20 mouse cellular contexts compared by ENCODE assay signal in genomic region chr4:95143668-95144067, GRCm38 (mm10).
DNase-seq lines count a peak whose midpoint lies in the region; ATAC-seq and TF ChIP-seq lines count a peak whose summit lies in the region.
"Had no signal": no experiment of that assay in that cellular context is flagged by ENCODE, and none has a peak within 500 bp of the region (broad histone marks: within the 10 kb centered on the region; RNA-seq: fewer than 3 reads in every experiment).

No protein-coding gene starts in this region.

- no peak overlapping the region for H3K4me2 ChIP-seq in forebrain, embryonic 11.5 days (ENCODE audit: low read depth, low read length, severe bottlenecking)
- H3K4me2 ChIP-seq in forebrain, postnatal 0 days (ENCODE audit: low read depth) = no peak overlapping the region
- H3K4me2 ChIP-seq in lung, postnatal 0 days (replicated peaks; ENCODE audit: low read depth, low read length) = no peak overlapping the region
- H3K4me2 ChIP-seq in heart, embryonic 11.5 days = no peak overlapping the region
- H3K4me2 ChIP-seq: embryonic facial prominence, embryonic 15.5 days; forebrain, embryonic 12.5 days; heart, embryonic 12.5 days; kidney, embryonic 15.5 days; midbrain, embryonic 15.5 days had no signal

- H3K36me3 ChIP-seq in forebrain, embryonic 11.5 days (ENCODE audit: control insufficient read depth, insufficient read depth, low read length) = no peaks in the 10 kb centered on the region
- H3K36me3 ChIP-seq in forebrain, postnatal 0 days (ENCODE audit: insufficient read depth) = no peaks in the 10 kb centered on the region
- H3K36me3 ChIP-seq in lung, postnatal 0 days (ENCODE audit: insufficient read depth, low read length) = no peaks in the 10 kb centered on the region
- H3K36me3 ChIP-seq in heart, embryonic 11.5 days (ENCODE audit: control insufficient read depth, insufficient read depth, low read length) = no peaks in the 10 kb centered on the region
- H3K36me3 ChIP-seq: embryonic facial prominence, embryonic 15.5 days; forebrain, embryonic 12.5 days; heart, embryonic 12.5 days; kidney, embryonic 15.5 days; midbrain, embryonic 15.5 days had no signal

- H3K27me3 ChIP-seq in forebrain, embryonic 11.5 days (ENCODE audit: control insufficient read depth, insufficient read depth, low read length) = no peaks in the 10 kb centered on the region
- no peaks in the 10 kb centered on the region for H3K27me3 ChIP-seq in forebrain, postnatal 0 days (ENCODE audit: insufficient read depth, low read length)
- no peaks in the 10 kb centered on the region for H3K27me3 ChIP-seq in lung, postnatal 0 days (replicated peaks; ENCODE audit: insufficient read depth, low read length)
- H3K27me3 ChIP-seq in heart, embryonic 11.5 days (ENCODE audit: control insufficient read depth, insufficient read depth, low read length) = no peaks in the 10 kb centered on the region
- H3K27me3 ChIP-seq: embryonic facial prominence, embryonic 15.5 days; heart, embryonic 12.5 days; kidney, embryonic 15.5 days; midbrain, embryonic 15.5 days had no signal

- H3K4me3 ChIP-seq in forebrain, embryonic 11.5 days (ENCODE audit: low read depth, low read length) = no peak overlapping the region
- no peak overlapping the region for H3K4me3 ChIP-seq in forebrain, postnatal 0 days (ENCODE audit: low read depth, low read length)
- no peak overlapping the region for H3K4me3 ChIP-seq in lung, postnatal 0 days (ENCODE audit: low read depth, low read length)
- H3K4me3 ChIP-seq in heart, embryonic 11.5 days (ENCODE audit: low read depth, low read length) = no peak overlapping the region
- H3K4me3 ChIP-seq: embryonic facial prominence, embryonic 15.5 days; forebrain, embryonic 12.5 days; heart, embryonic 12.5 days; kidney, embryonic 15.5 days; midbrain, embryonic 15.5 days had no signal

- WGBS in forebrain, embryonic 11.5 days = 94% methylated on average over 5 of the region's 5 CpGs
- 96% methylated on average over 5 of the region's 5 CpGs for WGBS in forebrain, postnatal 0 days
- 58% methylated on average over 5 of the region's 5 CpGs for WGBS in lung, postnatal 0 days
- 79% methylated on average over 5 of the region's 5 CpGs for WGBS in heart, embryonic 11.5 days (ENCODE audit: insufficient replicate concordance)

- ATAC-seq in forebrain, embryonic 11.5 days (replicated peaks; ENCODE audit: low FRiP score) = no peak
- no peak for ATAC-seq in forebrain, postnatal 0 days
- ATAC-seq in lung, postnatal 0 days = peak; percentile 95
- ATAC-seq in heart, embryonic 11.5 days (replicated peaks; ENCODE audit: insufficient number of reproducible peaks, low FRiP score, low TSS enrichment) = no peak
- ATAC-seq: hindbrain, embryonic 16.5 days; midbrain, embryonic 15.5 days had no signal

- no peak overlapping the region for H3K27ac ChIP-seq in forebrain, embryonic 11.5 days (ENCODE audit: low read depth, low read length)
- no peak overlapping the region for H3K27ac ChIP-seq in forebrain, postnatal 0 days (ENCODE audit: low read depth, low read length)
- H3K27ac ChIP-seq in lung, postnatal 0 days (ENCODE audit: low read length) = 0 out of 2 replicates have a peak overlapping the region, but pooled peaks have one; percentile 57
- H3K27ac ChIP-seq in heart, embryonic 11.5 days (ENCODE audit: low read depth, low read length) = no peak overlapping the region
- H3K27ac ChIP-seq: embryonic facial prominence, embryonic 15.5 days; forebrain, embryonic 12.5 days; kidney, embryonic 15.5 days; midbrain, embryonic 15.5 days had no signal

- TF ChIP-seq CTCF in forebrain, postnatal 0 days (IDR thresholded peaks at IDR 0.05; ENCODE audit: low read depth) = no peak
- no peak for TF ChIP-seq CTCF in lung, postnatal 0 days (IDR thresholded peaks at IDR 0.05)

- H3K9ac ChIP-seq in forebrain, embryonic 11.5 days (ENCODE audit: low read length) = no peak overlapping the region
- H3K9ac ChIP-seq in forebrain, postnatal 0 days = no peak overlapping the region
- H3K9ac ChIP-seq in lung, postnatal 0 days (replicated peaks; ENCODE audit: low read depth) = no peak overlapping the region
- H3K9ac ChIP-seq in heart, embryonic 11.5 days (ENCODE audit: low read depth, low read length) = no peak overlapping the region
- H3K9ac ChIP-seq: embryonic facial prominence, embryonic 15.5 days; forebrain, embryonic 12.5 days; heart, embryonic 12.5 days; kidney, embryonic 15.5 days; midbrain, embryonic 15.5 days had no signal

- peak; percentile 85 for TF ChIP-seq EP300 in lung, postnatal 0 days (IDR thresholded peaks at IDR 0.05)

- H3K9me3 ChIP-seq in forebrain, embryonic 11.5 days (ENCODE audit: control insufficient read depth, low read length) = no peaks in the 10 kb centered on the region
- no peaks in the 10 kb centered on the region for H3K9me3 ChIP-seq in forebrain, postnatal 0 days (ENCODE audit: low read length)
- H3K9me3 ChIP-seq in lung, postnatal 0 days (ENCODE audit: low read length) = no peaks in the 10 kb centered on the region
- H3K9me3 ChIP-seq in heart, embryonic 11.5 days (replicated peaks; ENCODE audit: control insufficient read depth, low read length) = no peaks in the 10 kb centered on the region
- H3K9me3 ChIP-seq: embryonic facial prominence, embryonic 15.5 days; forebrain, embryonic 12.5 days; heart, embryonic 12.5 days; kidney, embryonic 15.5 days; midbrain, embryonic 15.5 days had no signal

- no peaks in the 10 kb centered on the region for H3K4me1 ChIP-seq in forebrain, embryonic 11.5 days (replicated peaks; ENCODE audit: control insufficient read depth, insufficient read depth, low read length)
- H3K4me1 ChIP-seq in forebrain, postnatal 0 days (ENCODE audit: insufficient read depth) = no peaks in the 10 kb centered on the region
- 0 out of 2 replicates have a peak, but pooled peaks cover 3% of the 10 kb centered on the region for H3K4me1 ChIP-seq in lung, postnatal 0 days (ENCODE audit: insufficient read depth, low read depth, low read length)
- no peaks in the 10 kb centered on the region for H3K4me1 ChIP-seq in heart, embryonic 11.5 days (ENCODE audit: control insufficient read depth, insufficient read depth, low read length)
- H3K4me1 ChIP-seq: embryonic facial prominence, embryonic 15.5 days; heart, embryonic 12.5 days; kidney, embryonic 15.5 days; midbrain, embryonic 15.5 days had no signal

- peak; percentile 35 for DNase-seq in forebrain, embryonic 11.5 days (ENCODE audit: low spot score)
- no peak for DNase-seq in forebrain, postnatal 0 days
- DNase-seq in urinary bladder, postnatal 14 days (ENCODE audit: low spot score) = peak; percentile 58
- no peak for DNase-seq in urinary bladder, adult 2 months (ENCODE audit: low spot score)
- DNase-seq in lung, postnatal 0 days (ENCODE audit: low spot score) = peak; percentile 89
- DNase-seq in yolk sac, embryonic 10.5 days (ENCODE audit: low spot score) = peak; percentile 77
- no peak for DNase-seq in kidney, adult 8-10 months
- DNase-seq: cerebellum, adult 11 months; cerebellum, postnatal 14 days; embryo, embryonic 11 days; gastrocnemius, postnatal 36 days; heart, postnatal 36 days; right cerebral cortex, postnatal 4 days had no signal

Comparison
In these comparisons a context has a peak if more than half of its experiments do, and no peak if none do; other contexts are left out.
1. DNase-seq: peak in forebrain, embryonic 11.5 days (single experiment), urinary bladder, postnatal 14 days (single experiment), lung, postnatal 0 days (single experiment) and yolk sac, embryonic 10.5 days (single experiment); none in forebrain, postnatal 0 days (single experiment), urinary bladder, adult 2 months (single experiment) and kidney, adult 8-10 months (0 of 2).